Mouse (Mus musculus): ENCODE measurements at regions not wholly inside any gene's neighbourhood (a gene's known extent, or its start where the extent isn't known, plus 50 kb on each side); places are given as distances from the start of the nearest gene placed in this dataset.
"Not testable (repeated sequence)": the region's sequence is repeated elsewhere in the genome, so short reads cannot be mapped to it uniquely, and the experiment has no call there.

GRCm38 (mm10) chr17:47249176-47249575 lies 119.5 kb upstream of the Mrps10 start:
- no peak overlapping the region for H3K9ac ChIP-seq (ENCODE audit: low read length)
- peaks cover 3% of the 10 kb centered on the region; the same call in 1 of the 2 replicates for H3K36me3 ChIP-seq (ENCODE audit: control insufficient read depth, insufficient read depth, low read length)
- no peak overlapping the region for H3K4me3 ChIP-seq (ENCODE audit: low read depth, low read length)
- no peaks in the 10 kb centered on the region for H3K27me3 ChIP-seq (ENCODE audit: control insufficient read depth, insufficient read depth, low read length)
- H3K4me1 ChIP-seq (ENCODE audit: control insufficient read depth, insufficient read depth, low read length) = no peaks in the 10 kb centered on the region
- 89% methylated on average over 9 of the region's 9 CpGs for WGBS
- DNase-seq (ENCODE audit: low spot score) (no peak), ATAC-seq (ENCODE audit: insufficient number of reproducible peaks, low FRiP score, low TSS enrichment, low read depth) (no peak)
- no peaks in the 10 kb centered on the region for H3K9me3 ChIP-seq (ENCODE audit: control insufficient read depth, low read length)
- no peak overlapping the region for H3K27ac ChIP-seq (replicated peaks; ENCODE audit: low read depth, low read length)
- no peak overlapping the region for H3K4me2 ChIP-seq (ENCODE audit: low read depth, severe bottlenecking)

DNA sequence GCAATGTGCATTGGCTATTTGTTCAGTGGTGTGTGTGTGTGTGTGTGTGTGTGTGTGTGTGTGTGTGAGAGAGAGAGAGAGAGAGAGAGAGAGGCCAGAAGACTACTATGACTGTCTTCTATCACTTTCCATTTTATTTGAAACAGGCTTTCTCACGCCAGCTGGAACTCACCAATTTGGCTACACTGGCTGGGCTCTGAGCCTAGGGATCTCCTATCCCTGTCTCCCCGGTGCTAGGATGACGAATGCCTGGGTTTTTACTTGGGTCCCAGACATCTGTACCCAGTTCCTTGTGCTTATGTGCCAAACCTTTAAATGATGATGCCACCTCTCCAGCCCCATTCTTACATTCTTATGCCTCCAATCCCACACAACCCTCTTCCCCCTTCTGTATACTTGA lies 120.6 kb upstream of the Mrps10 start:
- H3K4me3 ChIP-seq (ENCODE audit: low read depth, low read length) = no peak overlapping the region
- 86% methylated on average over 3 of the region's 3 CpGs for WGBS
- H3K27me3 ChIP-seq (ENCODE audit: control insufficient read depth, insufficient read depth, low read length) = no peaks in the 10 kb centered on the region
- no peaks in the 10 kb centered on the region for H3K4me1 ChIP-seq (ENCODE audit: control insufficient read depth, insufficient read depth, low read length)
- DNase-seq (ENCODE audit: low spot score) (no peak), ATAC-seq (ENCODE audit: insufficient number of reproducible peaks, low FRiP score, low TSS enrichment, low read depth) (no peak)
- H3K36me3 ChIP-seq (ENCODE audit: control insufficient read depth, insufficient read depth, low read length) = peaks cover 3% of the 10 kb centered on the region; the same call in 1 of the 2 replicates
- no peaks in the 10 kb centered on the region for H3K9me3 ChIP-seq (ENCODE audit: control insufficient read depth, low read length)
- H3K4me2 ChIP-seq (ENCODE audit: low read depth, severe bottlenecking) = no peak overlapping the region
- H3K9ac ChIP-seq (ENCODE audit: low read length) = no peak overlapping the region
- H3K27ac ChIP-seq (replicated peaks; ENCODE audit: low read depth, low read length) = no peak overlapping the region

- H3K4me2 ChIP-seq (ENCODE audit: low read depth, severe bottlenecking) = no peak overlapping the region
- H3K9me3 ChIP-seq (ENCODE audit: control insufficient read depth, low read length) = no peaks in the 10 kb centered on the region
- H3K27me3 ChIP-seq (ENCODE audit: control insufficient read depth, insufficient read depth, low read length) = no peaks in the 10 kb centered on the region
- H3K4me3 ChIP-seq (ENCODE audit: low read depth, low read length) = no peak overlapping the region
- H3K4me1 ChIP-seq (ENCODE audit: control insufficient read depth, insufficient read depth, low read length) = no peaks in the 10 kb centered on the region
- DNase-seq (ENCODE audit: low spot score) (no peak), ATAC-seq (ENCODE audit: insufficient number of reproducible peaks, low FRiP score, low TSS enrichment, low read depth) (no peak)
- WGBS = 86% methylated on average over 5 of the region's 5 CpGs
- no peak overlapping the region for H3K9ac ChIP-seq (ENCODE audit: low read length)
- no peak overlapping the region for H3K27ac ChIP-seq (replicated peaks; ENCODE audit: low read depth, low read length)
- H3K36me3 ChIP-seq (ENCODE audit: control insufficient read depth, insufficient read depth, low read length) = peaks cover under 1% of the 10 kb centered on the region; the same call in 1 of the 2 replicates
These were observed 121.2 kb upstream of the Mrps10 start for GRCm38 (mm10) chr17:47247516-47247915.

GRCm38 (mm10) chr17:47246605-47247004 lies 122.1 kb upstream of the Mrps10 start:
- Histone ChIP-seq H3K4me2 (ENCODE audit: low read depth, severe bottlenecking) (no peak overlapping the region), H3K4me1 (ENCODE audit: control insufficient read depth, insufficient read depth, low read length) (no peaks in the 10 kb centered on the region), H3K36me3 (ENCODE audit: control insufficient read depth, insufficient read depth, low read length) (no peaks in the 10 kb centered on the region; the same call in 1 of the 2 replicates), H3K9me3 (ENCODE audit: control insufficient read depth, low read length) (no peaks in the 10 kb centered on the region), H3K9ac (ENCODE audit: low read length) (no peak overlapping the region), H3K27me3 (ENCODE audit: control insufficient read depth, insufficient read depth, low read length) (no peaks in the 10 kb centered on the region), H3K4me3 (ENCODE audit: low read depth, low read length) (no peak overlapping the region), H3K27ac (replicated peaks; ENCODE audit: low read depth, low read length) (no peak overlapping the region)
- WGBS = 93% methylated on average over 8 of the region's 8 CpGs
- ATAC-seq (ENCODE audit: insufficient number of reproducible peaks, low FRiP score, low TSS enrichment, low read depth) = no peak
- DNase-seq (ENCODE audit: low spot score) = no peak

GRCm38 (mm10) chr17:47245635-47246034 lies 123.1 kb upstream of the Mrps10 start:
- H3K4me3 ChIP-seq (ENCODE audit: low read depth, low read length) = no peak overlapping the region
- H3K36me3 ChIP-seq (ENCODE audit: control insufficient read depth, insufficient read depth, low read length) = no peaks in the 10 kb centered on the region
- H3K27me3 ChIP-seq (ENCODE audit: control insufficient read depth, insufficient read depth, low read length) = no peaks in the 10 kb centered on the region
- H3K9ac ChIP-seq (ENCODE audit: low read length) = no peak overlapping the region
- no peak overlapping the region for H3K4me2 ChIP-seq (ENCODE audit: low read depth, severe bottlenecking)
- no peak for DNase-seq (ENCODE audit: low spot score)
- H3K9me3 ChIP-seq (ENCODE audit: control insufficient read depth, low read length) = no peaks in the 10 kb centered on the region
- no peaks in the 10 kb centered on the region for H3K4me1 ChIP-seq (ENCODE audit: control insufficient read depth, insufficient read depth, low read length)
- WGBS = 91% methylated on average over 9 of the region's 9 CpGs
- H3K27ac ChIP-seq (replicated peaks; ENCODE audit: low read depth, low read length) = no peak overlapping the region
- no peak for ATAC-seq (ENCODE audit: insufficient number of reproducible peaks, low FRiP score, low TSS enrichment, low read depth)

- Histone ChIP-seq H3K4me2 (ENCODE audit: low read depth, severe bottlenecking) (no peak overlapping the region), H3K4me3 (ENCODE audit: low read depth, low read length) (no peak overlapping the region), H3K27ac (replicated peaks; ENCODE audit: low read depth, low read length) (no peak overlapping the region), H3K36me3 (ENCODE audit: control insufficient read depth, insufficient read depth, low read length) (no peaks in the 10 kb centered on the region), H3K4me1 (ENCODE audit: control insufficient read depth, insufficient read depth, low read length) (no peaks in the 10 kb centered on the region), H3K9ac (ENCODE audit: low read length) (no peak overlapping the region), H3K27me3 (ENCODE audit: control insufficient read depth, insufficient read depth, low read length) (no peaks in the 10 kb centered on the region), H3K9me3 (ENCODE audit: control insufficient read depth, low read length) (no peaks in the 10 kb centered on the region)
- WGBS = 92% methylated on average over 4 of the region's 4 CpGs
- DNase-seq (ENCODE audit: low spot score) (no peak), ATAC-seq (ENCODE audit: insufficient number of reproducible peaks, low FRiP score, low TSS enrichment, low read depth) (no peak)
These were observed 129.6 kb upstream of the Mrps10 start for GRCm38 (mm10) chr17:47239086-47239485.

GRCm38 (mm10) chr17:47237881-47238280 lies 130.8 kb upstream of the Mrps10 start:
- not testable (repeated sequence) for H3K4me1 ChIP-seq (ENCODE audit: control insufficient read depth, insufficient read depth, low read length); ATAC-seq (ENCODE audit: insufficient number of reproducible peaks, low FRiP score, low TSS enrichment, low read depth); H3K9ac ChIP-seq (ENCODE audit: low read length); H3K4me2 ChIP-seq (ENCODE audit: low read depth, severe bottlenecking); H3K27me3 ChIP-seq (ENCODE audit: control insufficient read depth, insufficient read depth, low read length); H3K4me3 ChIP-seq (ENCODE audit: low read depth, low read length); H3K27ac ChIP-seq (replicated peaks; ENCODE audit: low read depth, low read length); H3K9me3 ChIP-seq (ENCODE audit: control insufficient read depth, low read length); H3K36me3 ChIP-seq (ENCODE audit: control insufficient read depth, insufficient read depth, low read length); DNase-seq (ENCODE audit: low spot score)
- 96% methylated on average over 3 of the region's 3 CpGs for WGBS

DNA sequence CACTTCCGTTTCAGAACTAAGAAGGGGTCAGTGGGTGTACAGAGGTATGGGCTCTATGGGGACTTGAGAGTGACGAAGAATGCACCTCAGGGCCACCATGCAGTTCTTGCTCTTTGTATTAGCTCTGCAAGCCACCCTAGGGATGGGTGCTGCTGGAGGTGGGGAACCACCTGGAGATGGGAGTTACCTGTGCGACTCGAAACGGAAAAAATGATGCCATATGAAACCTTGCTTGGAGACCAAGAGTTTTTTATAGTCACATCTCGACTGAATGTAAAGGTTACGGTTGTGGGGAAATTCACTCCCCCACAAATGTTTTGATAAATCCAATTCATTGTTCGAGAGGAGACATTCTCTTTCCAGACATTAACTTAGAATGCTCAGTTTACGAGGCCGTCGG lies 134.3 kb upstream of the Mrps10 start:
- DNase-seq (ENCODE audit: low spot score) (no peak), ATAC-seq (ENCODE audit: insufficient number of reproducible peaks, low FRiP score, low TSS enrichment, low read depth) (no peak)
- no peaks in the 10 kb centered on the region for H3K4me1 ChIP-seq (ENCODE audit: control insufficient read depth, insufficient read depth, low read length)
- H3K27me3 ChIP-seq (ENCODE audit: control insufficient read depth, insufficient read depth, low read length) = no peaks in the 10 kb centered on the region
- WGBS = 84% methylated on average over 11 of the region's 11 CpGs
- H3K27ac ChIP-seq (replicated peaks; ENCODE audit: low read depth, low read length) = no peak overlapping the region
- H3K4me3 ChIP-seq (ENCODE audit: low read depth, low read length) = no peak overlapping the region
- 0 out of 2 replicates have a peak, but pooled peaks cover 2% of the 10 kb centered on the region for H3K9me3 ChIP-seq (ENCODE audit: control insufficient read depth, low read length)
- no peak overlapping the region for H3K9ac ChIP-seq (ENCODE audit: low read length)
- H3K4me2 ChIP-seq (ENCODE audit: low read depth, severe bottlenecking) = no peak overlapping the region
- H3K36me3 ChIP-seq (ENCODE audit: control insufficient read depth, insufficient read depth, low read length) = peaks cover 9% of the 10 kb centered on the region

GRCm38 (mm10) chr17:47233003-47233678 lies 135.5 kb upstream of the Mrps10 start:
- Histone ChIP-seq H3K9ac (ENCODE audit: low read length) (no peak overlapping the region), H3K36me3 (ENCODE audit: control insufficient read depth, insufficient read depth, low read length) (peaks cover 11% of the 10 kb centered on the region), H3K4me1 (ENCODE audit: control insufficient read depth, insufficient read depth, low read length) (no peaks in the 10 kb centered on the region), H3K4me3 (ENCODE audit: low read depth, low read length) (no peak overlapping the region), H3K27ac (replicated peaks; ENCODE audit: low read depth, low read length) (no peak overlapping the region), H3K4me2 (ENCODE audit: low read depth, severe bottlenecking) (no peak overlapping the region), H3K9me3 (ENCODE audit: control insufficient read depth, low read length) (0 out of 2 replicates have a peak, but pooled peaks cover 2% of the 10 kb centered on the region), H3K27me3 (ENCODE audit: control insufficient read depth, insufficient read depth, low read length) (no peaks in the 10 kb centered on the region)
- WGBS = 31% methylated on average over 8 of the region's 8 CpGs
- no peak for ATAC-seq (ENCODE audit: insufficient number of reproducible peaks, low FRiP score, low TSS enrichment, low read depth)
- DNase-seq (ENCODE audit: low spot score) = no peak

All from limb, embryonic 11.5 days (tissue).